Mouse (Mus musculus): ENCODE measurements around the gene Il18bp. TPM values are rescaled to one million over a fixed set of nuclear protein-coding genes. Genes with fewer than 3 reads are reported as not detected.

Il18bp gene
- 5.3 and 10.1 TPM in 2 replicates for polyA plus RNA-seq (2012; rRNA removed; ENCODE audit: low replicate concordance)

DNA sequence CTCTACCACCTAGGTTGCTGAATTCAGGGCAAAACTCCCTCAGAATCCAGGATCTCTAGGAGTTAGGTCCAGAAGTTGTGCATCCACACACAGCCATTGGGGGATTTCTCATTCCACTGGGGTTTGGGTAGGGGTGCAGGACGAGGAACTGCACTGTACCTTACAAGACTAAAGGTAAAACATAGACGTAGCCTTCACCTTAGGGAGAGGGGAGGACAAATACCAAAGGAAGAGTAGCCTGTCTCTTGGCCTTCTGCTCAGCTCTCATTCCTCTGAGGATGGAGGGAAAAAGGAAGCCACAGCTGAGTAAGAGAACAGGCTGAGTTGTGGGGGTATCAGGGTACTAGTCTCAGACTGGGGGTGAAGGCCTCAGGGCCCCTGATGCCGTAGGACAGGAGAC, at the start of gene Il18bp:
Gene Il18bp, minus strand, starts transcription at position 101 of the 400 bp plus-strand sequence.

DNA sequence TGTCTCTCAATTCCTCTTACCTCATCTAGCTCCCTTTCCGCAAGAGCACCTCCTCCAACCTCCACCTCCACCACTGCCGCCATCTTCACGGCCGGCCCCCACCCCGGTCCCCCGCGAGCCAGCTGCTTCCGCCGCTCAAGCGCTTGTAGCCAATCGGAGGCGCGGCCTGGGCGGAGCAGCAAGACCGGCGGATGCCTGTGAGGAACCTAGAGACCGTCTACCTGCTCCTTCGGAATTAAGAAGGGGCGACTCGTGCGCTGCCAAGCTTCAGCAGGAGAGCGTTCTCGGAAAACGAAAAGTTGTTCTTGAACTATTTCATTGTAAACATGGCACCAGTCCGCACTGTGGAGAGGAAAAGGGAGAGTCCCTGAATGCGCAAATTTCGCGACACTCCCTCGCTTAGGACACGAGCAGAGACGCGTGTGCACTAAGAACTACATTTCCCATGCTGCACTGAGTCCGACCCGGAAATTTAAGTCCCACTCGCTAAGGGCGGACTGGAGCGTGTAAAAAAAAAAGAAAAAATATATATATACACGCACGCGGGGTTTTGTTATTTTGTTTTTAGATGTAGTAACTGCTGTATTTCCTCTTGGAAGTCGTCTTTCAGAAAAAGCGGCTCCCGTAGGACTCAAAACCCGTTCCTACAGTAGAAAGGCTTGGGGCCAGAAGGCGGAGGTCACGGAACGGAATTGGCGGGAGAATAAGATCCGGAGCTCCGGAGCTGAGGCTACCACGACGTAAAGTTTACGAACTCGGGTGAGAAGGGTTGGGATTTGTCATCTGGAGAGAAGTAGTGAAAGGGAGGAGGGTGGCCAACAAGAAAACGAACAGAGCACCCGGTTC, 46.8 kb upstream of the Il18bp start, which contains the start of the genes Rnf121, Xndc1 and Xntrpc:
Gene Rnf121, minus strand, starts transcription at position 424 of the 846 bp plus-strand sequence.
Gene Xndc1, plus strand, starts transcription at position 466 of the 846 bp plus-strand sequence.
Gene Xntrpc, plus strand, starts transcription at position 668 of the 846 bp plus-strand sequence.

Other genes with a start within 250 kb of the Il18bp start
- 0.78 and 1.0 TPM in 2 replicates for gene Phox2a, start 200.4 kb downstream of the Il18bp start, polyA plus RNA-seq (2012; rRNA removed; ENCODE audit: low replicate concordance)
- gene Inppl1, start 180.5 kb downstream of the Il18bp start, polyA plus RNA-seq (2012; rRNA removed; ENCODE audit: low replicate concordance) = 98.1 and 106 TPM in 2 replicates
- 0.84 and 1.1 TPM in 2 replicates for gene Folr2, start 161.5 kb downstream of the Il18bp start, polyA plus RNA-seq (2012; rRNA removed; ENCODE audit: low replicate concordance)
- 52.0 and 59.4 TPM in 2 replicates for gene Anapc15, start 155.0 kb downstream of the Il18bp start, polyA plus RNA-seq (2012; rRNA removed; ENCODE audit: low replicate concordance)
- 0.82 and 1.3 TPM in 2 replicates for gene Folr1, start 147.9 kb downstream of the Il18bp start, polyA plus RNA-seq (2012; rRNA removed; ENCODE audit: low replicate concordance)
- 200 and 203 TPM in 2 replicates for gene Lamtor1, start 112.8 kb downstream of the Il18bp start, polyA plus RNA-seq (2012; rRNA removed; ENCODE audit: low replicate concordance)
- 0.08 and 0.14 TPM in 2 replicates for gene Tomt, start 112.3 kb downstream of the Il18bp start, polyA plus RNA-seq (2012; rRNA removed; ENCODE audit: low replicate concordance)
- gene Lrrc51, start 84.8 kb downstream of the Il18bp start, polyA plus RNA-seq (2012; rRNA removed; ENCODE audit: low replicate concordance) = 3.6 and 4.0 TPM in 2 replicates
- 62.3 and 68.0 TPM in 2 replicates for gene Numa1, start 84.6 kb downstream of the Il18bp start, polyA plus RNA-seq (2012; rRNA removed; ENCODE audit: low replicate concordance)
- 20.9 and 36.7 TPM in 2 replicates for gene Rnf121, start 46.8 kb upstream of the Il18bp start, polyA plus RNA-seq (2012; rRNA removed; ENCODE audit: low replicate concordance)
- gene Xndc1, start 46.8 kb upstream of the Il18bp start, polyA plus RNA-seq (2012; rRNA removed; ENCODE audit: low replicate concordance) = 10.6 and 14.2 TPM in 2 replicates
- 1.5 and 1.8 TPM in 2 replicates for gene Xntrpc, start 47.0 kb upstream of the Il18bp start, polyA plus RNA-seq (2012; rRNA removed; ENCODE audit: low replicate concordance)
- not detected in 2 replicates for gene Trpc2, start 64.4 kb upstream of the Il18bp start, polyA plus RNA-seq (2012; rRNA removed; ENCODE audit: low replicate concordance)
- not detected in 2 replicates for gene Art1, start 83.1 kb upstream of the Il18bp start, polyA plus RNA-seq (2012; rRNA removed; ENCODE audit: low replicate concordance)
- gene Art5, start 90.8 kb upstream of the Il18bp start, polyA plus RNA-seq (2012; rRNA removed; ENCODE audit: low replicate concordance) = 0.63 and 0.87 TPM in 2 replicates
- gene Chrna10, start 98.1 kb upstream of the Il18bp start, polyA plus RNA-seq (2012; rRNA removed; ENCODE audit: low replicate concordance) = 0.91 and 1.2 TPM in 2 replicates
- 7.0 and 8.0 TPM in 2 replicates for gene Nup98, start 191.5 kb upstream of the Il18bp start, polyA plus RNA-seq (2012; rRNA removed; ENCODE audit: low replicate concordance)
- gene Pgap2, start 191.5 kb upstream of the Il18bp start, polyA plus RNA-seq (2012; rRNA removed; ENCODE audit: low replicate concordance) = 47.8 and 110 TPM in 2 replicates
- 77.3 and 164 TPM in 2 replicates for gene Rhog, start 237.4 kb upstream of the Il18bp start, polyA plus RNA-seq (2012; rRNA removed; ENCODE audit: low replicate concordance)
- gene Stim1, start 249.1 kb upstream of the Il18bp start, polyA plus RNA-seq (2012; rRNA removed; ENCODE audit: low replicate concordance) = 18.6 and 28.7 TPM in 2 replicates